Mouse (Mus musculus): Measurements from ENCODE around the gene BC035947.
"Not testable (repeated sequence)": the region's sequence is repeated elsewhere in the genome, so short reads cannot be mapped to it uniquely, and the experiment has no call there.

BC035947 gene

GRCm38 (mm10) chr1:78501856-78502255 lies 10.1 kb downstream of the BC035947 start:
- not testable (repeated sequence) for DNase-seq (ENCODE audit: low read depth, low spot score)

DNA sequence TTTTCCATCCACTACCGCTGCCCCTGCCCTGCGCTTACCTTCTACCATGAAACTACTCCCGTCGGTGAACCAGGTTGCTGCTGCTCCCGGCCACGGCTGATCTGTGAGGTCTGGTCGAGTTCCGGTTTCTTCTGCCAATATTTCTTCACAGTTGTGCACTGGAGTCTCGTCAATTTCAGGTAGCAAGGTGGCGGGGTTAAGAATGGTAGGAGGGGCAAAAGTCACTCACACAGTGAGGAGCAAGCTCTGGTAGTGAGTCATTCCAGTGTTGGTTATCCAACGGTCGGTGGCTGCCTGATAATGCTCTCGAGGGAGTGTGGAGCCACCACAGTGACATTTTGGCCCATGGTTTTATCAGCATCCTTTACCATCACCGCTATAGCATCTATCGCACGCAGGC lies 10.9 kb downstream of the BC035947 start:
- DNase-seq (ENCODE audit: low read depth, low spot score), result no peak

- DNase-seq (ENCODE audit: low read depth, low spot score), result no peak
Measured at GRCm38 (mm10) chr1:78490143-78490542, 21.8 kb downstream of the BC035947 start.

- peak; percentile 99 for DNase-seq (ENCODE audit: low read depth, low spot score)
Measured at GRCm38 (mm10) chr1:78488752-78489492, 23.0 kb downstream of the BC035947 start, which contains the start of gene Farsb. Gene Farsb (minus strand): TSS chr1:78488897.

DNA sequence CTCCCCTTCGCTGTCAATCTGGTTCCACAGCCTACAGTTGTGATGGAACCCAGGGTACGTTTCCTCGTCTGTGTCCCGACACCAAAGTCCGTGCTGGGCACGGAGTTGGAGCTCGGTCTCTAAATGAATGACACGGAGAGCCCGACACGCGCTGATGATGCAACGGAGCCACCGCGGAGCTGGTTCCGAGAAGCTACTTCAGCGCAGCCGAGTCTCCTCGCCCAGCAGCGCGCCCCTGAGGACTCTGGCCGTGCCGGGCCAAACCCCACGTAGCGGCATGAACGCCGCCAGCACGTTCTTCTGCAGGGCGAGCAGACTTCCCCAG lies 23.6 kb downstream of the BC035947 start:
- no peak for DNase-seq (ENCODE audit: low read depth, low spot score)

GRCm38 (mm10) chr1:78484361-78484760 lies 27.6 kb downstream of the BC035947 start:
- no peak for DNase-seq (ENCODE audit: low read depth, low spot score)

DNA sequence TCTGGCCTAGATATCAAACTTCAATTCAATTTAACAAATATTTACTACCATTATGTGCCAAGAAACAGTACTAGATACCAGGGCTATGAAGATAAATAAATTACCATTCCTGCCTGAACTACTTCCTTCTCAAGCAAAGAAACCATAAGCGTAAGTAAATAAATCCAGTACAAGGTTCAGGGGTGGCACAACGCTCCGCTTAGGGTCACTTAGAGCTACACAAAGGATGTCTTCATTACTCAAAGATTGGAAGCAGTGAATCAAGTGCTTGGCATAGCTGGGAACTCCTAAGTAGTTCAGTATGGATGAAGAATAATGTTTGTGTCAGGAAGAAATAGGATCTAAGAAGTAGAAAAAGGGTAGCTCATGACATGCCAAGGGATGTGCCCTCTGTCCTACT lies 28.5 kb downstream of the BC035947 start:
- DNase-seq (ENCODE audit: low read depth, low spot score), result no peak

- DNase-seq (ENCODE audit: low read depth, low spot score), result no peak
Measured at GRCm38 (mm10) chr1:78472441-78472840, 39.5 kb downstream of the BC035947 start.

DNA sequence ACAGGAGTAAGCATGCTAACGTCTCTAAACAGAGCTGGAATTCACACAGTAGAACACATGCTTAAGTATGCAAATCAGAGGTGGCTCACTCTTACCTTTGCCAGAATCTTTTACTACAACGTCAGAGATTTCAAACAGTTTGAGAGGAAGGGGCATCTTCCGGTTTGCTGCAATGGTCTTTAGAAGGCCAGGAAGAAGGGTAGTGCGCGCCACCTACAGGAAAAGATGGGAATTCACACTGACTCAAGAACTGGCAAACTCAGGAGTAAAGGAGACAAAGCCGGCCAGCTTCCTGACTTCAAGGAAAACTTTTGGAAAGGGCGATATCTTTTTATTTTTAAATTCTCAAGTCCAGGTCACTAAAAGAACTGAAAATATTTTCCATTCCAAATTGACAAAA lies 57.3 kb downstream of the BC035947 start:
- peak; percentile 81 for DNase-seq (ENCODE audit: low read depth, low spot score)

- no peak for DNase-seq (ENCODE audit: low read depth, low spot score)
Measured at GRCm38 (mm10) chr1:78453886-78454285, 58.1 kb downstream of the BC035947 start.

GRCm38 (mm10) chr1:78452544-78452943 lies 59.4 kb downstream of the BC035947 start:
- DNase-seq (ENCODE audit: low read depth, low spot score), result no peak

GRCm38 (mm10) chr1:78451070-78451854 lies 60.7 kb downstream of the BC035947 start:
- DNase-seq (ENCODE audit: low read depth, low spot score), result no peak

- DNase-seq (ENCODE audit: low read depth, low spot score), result no peak
Measured at GRCm38 (mm10) chr1:78448091-78448490, 63.9 kb downstream of the BC035947 start.
